Mouse (Mus musculus) liver, adult 2 months (tissue): Measurements from ENCODE around the gene Gm37240. TPM values are rescaled to one million over a fixed set of nuclear protein-coding genes. Genes with fewer than 3 reads are reported as not detected.

ENCODE experiments used
- DNase-seq: peaks from one replicate; pipeline ENCODE4 v3.0.0-alpha.2; 2011; ENCODE audit warnings: low read depth, low spot score; ENCODE audit errors: extremely low read depth
- H3K27ac ChIP-seq: fragments of 200-500 bp; replicated peaks from 2 replicates; pipeline ENCODE4 v1.5.1; 2012; ENCODE audit warnings: low read depth, mild to moderate bottlenecking, control low read depth, inconsistent platforms, low read length; ENCODE audit not compliant: insufficient read depth
- H3K27me3 ChIP-seq: fragments of 200-500 bp; 2 replicates; pipeline ENCODE4 v1.6.1; 2012; ENCODE audit warnings: mild to moderate bottlenecking, moderate library complexity, low read length, inconsistent platforms; ENCODE audit not compliant: control insufficient read depth, insufficient read depth
- H3K36me3 ChIP-seq: fragments of 200-500 bp; 2 replicates; pipeline ENCODE4 v1.6.1; 2012; ENCODE audit warnings: low read length, inconsistent platforms; ENCODE audit not compliant: control insufficient read depth, insufficient read depth
- H3K4me1 ChIP-seq: fragments of 200-500 bp; 2 replicates; pipeline ENCODE4 v1.6.1; 2011; ENCODE audit warnings: low read length; ENCODE audit not compliant: control insufficient read depth, insufficient read depth
- H3K4me3 ChIP-seq: fragments of 200-500 bp; 2 replicates; pipeline ENCODE4 v1.5.1; 2011; ENCODE audit warnings: low read depth, mild to moderate bottlenecking, control low read depth, low read length, moderate library complexity; ENCODE audit not compliant: insufficient read depth
- H3K79me2 ChIP-seq: fragments of 200-500 bp; 2 replicates; pipeline ENCODE4 v1.6.1; 2012; ENCODE audit warnings: inconsistent platforms, mild to moderate bottlenecking, low read length, moderate library complexity; ENCODE audit not compliant: control insufficient read depth, insufficient read depth
- H3K9ac ChIP-seq: fragments of 200-500 bp; 2 replicates; pipeline ENCODE4 v1.6.1; 2012; ENCODE audit warnings: low read depth, mild to moderate bottlenecking, control low read depth, inconsistent platforms, low read length
- CTCF ChIP-seq: fragments of 200-500 bp; IDR thresholded peaks from 2 replicates; pipeline ENCODE4 v1.5.1; 2011; ENCODE audit warnings: low read depth, low read length, control low read depth
- POLR2A ChIP-seq: fragments of 200-500 bp; IDR thresholded peaks from 2 replicates; pipeline ENCODE4 v1.6.1; 2011; ENCODE audit warnings: low read length, control low read depth; ENCODE audit not compliant: insufficient read depth; ENCODE audit errors: extremely low read depth
- WGBS: fragments of 180-500 bp; shearing (Covaris S2); methylation state at CpG from one replicate; pipeline ENCODE4 v1.1.7; 2018; 5-methylcytosine and 5-hydroxymethylcytosine counted together
- polyA plus RNA-seq: library from polyadenylated mRNA; depleted of rRNA; stranded (reverse); fragments of >200 nt; gene quantifications from 2 replicates; pipeline ENCODE4 v1.2.3, GENCODE M21; 2012
- total RNA-seq: library from RNA; depleted of rRNA; stranded (reverse); fragments of >200 nt; gene quantifications from 2 replicates; pipeline ENCODE4 v1.2.3, GENCODE M21; 2014

Gene Gm37240
- total and polyA plus RNA-seq, 2 experiments: 2.2 to 6.9 TPM

GRCm38 (mm10) chr3:85246131-85246530 is 641.2 kb downstream of the Gm37240 start:
- Histone ChIP-seq H3K79me2 (no peaks in the 10 kb centered on the region), H3K27ac (no peak overlapping the region)

GRCm38 (mm10) chr3:85236546-85236945 is 650.8 kb downstream of the Gm37240 start:
- H3K79me2 ChIP-seq: no peaks in the 10 kb centered on the region
- no peak overlapping the region for H3K27ac ChIP-seq
- H3K36me3 ChIP-seq: no peaks in the 10 kb centered on the region
- no peak for TF ChIP-seq CTCF
- no peak for TF ChIP-seq POLR2A
- H3K4me3 ChIP-seq: no peak overlapping the region
- no peak overlapping the region for H3K9ac ChIP-seq
- H3K4me1 ChIP-seq: no peaks in the 10 kb centered on the region
- no peaks in the 10 kb centered on the region for H3K27me3 ChIP-seq
- no peak for DNase-seq
- WGBS: 82% methylated on average over 3 of the region's 3 CpGs

More at GRCm38 (mm10) chr3:85246131-85246530, 641.2 kb downstream of the Gm37240 start:
- H3K4me1 ChIP-seq: no peaks in the 10 kb centered on the region
- no peak for TF ChIP-seq CTCF
- TF ChIP-seq POLR2A: no peak
- H3K36me3 ChIP-seq: no peaks in the 10 kb centered on the region
- WGBS: 47% methylated on average over 3 of the region's 3 CpGs
- no peak overlapping the region for H3K9ac ChIP-seq
- no peak overlapping the region for H3K4me3 ChIP-seq
- no peaks in the 10 kb centered on the region for H3K27me3 ChIP-seq
- DNase-seq: no peak

GRCm38 (mm10) chr3:85232846-85233245 is 654.5 kb downstream of the Gm37240 start:
- Histone ChIP-seq H3K9ac (no peak overlapping the region), H3K4me3 (no peak overlapping the region), H3K4me1 (no peaks in the 10 kb centered on the region), H3K27me3 (no peaks in the 10 kb centered on the region), H3K79me2 (no peaks in the 10 kb centered on the region), H3K36me3 (no peaks in the 10 kb centered on the region), H3K27ac (no peak overlapping the region)
- TF ChIP-seq POLR2A (no peak), CTCF (no peak)
- 64% methylated on average over 6 of the region's 6 CpGs for WGBS
- DNase-seq: no peak

GRCm38 (mm10) chr3:85222046-85222445 is 665.3 kb downstream of the Gm37240 start:
- no peak for DNase-seq
- Histone ChIP-seq H3K4me1 (no peaks in the 10 kb centered on the region), H3K27me3 (no peaks in the 10 kb centered on the region), H3K9ac (no peak overlapping the region), H3K27ac (no peak overlapping the region), H3K36me3 (no peaks in the 10 kb centered on the region), H3K4me3 (no peak overlapping the region), H3K79me2 (no peaks in the 10 kb centered on the region)
- WGBS: 81% methylated on average over 5 of the region's 5 CpGs
- TF ChIP-seq POLR2A (no peak), CTCF (no peak)

GRCm38 (mm10) chr3:85214926-85215325 is 672.4 kb downstream of the Gm37240 start:
- H3K27me3 ChIP-seq: no peaks in the 10 kb centered on the region
- WGBS: 73% methylated on average over 5 of the region's 5 CpGs
- H3K4me3 ChIP-seq: no peak overlapping the region
- no peaks in the 10 kb centered on the region for H3K36me3 ChIP-seq
- TF ChIP-seq CTCF (no peak), POLR2A (no peak)
- no peaks in the 10 kb centered on the region for H3K79me2 ChIP-seq
- H3K4me1 ChIP-seq: no peaks in the 10 kb centered on the region
- no peak for DNase-seq
- H3K27ac ChIP-seq: no peak overlapping the region
- no peak overlapping the region for H3K9ac ChIP-seq

GRCm38 (mm10) chr3:85212751-85213350 is 674.5 kb downstream of the Gm37240 start:
- TF ChIP-seq CTCF: no peak
- no peak for TF ChIP-seq POLR2A
- H3K4me1 ChIP-seq: no peaks in the 10 kb centered on the region
- H3K36me3 ChIP-seq: no peaks in the 10 kb centered on the region
- H3K79me2 ChIP-seq: no peaks in the 10 kb centered on the region
- H3K27me3 ChIP-seq: no peaks in the 10 kb centered on the region
- DNase-seq: no peak
- no peak overlapping the region for H3K27ac ChIP-seq
- WGBS: 69% methylated on average over 9 of the region's 9 CpGs
- no peak overlapping the region for H3K4me3 ChIP-seq
- H3K9ac ChIP-seq: no peak overlapping the region
